Mouse (Mus musculus) heart, embryonic 10.5 days (tissue): ENCODE data around the gene Psg17. TPM values are rescaled to one million over a fixed set of nuclear protein-coding genes. Genes with fewer than 3 reads are reported as not detected.
A peak's percentile ranks its signal among the peaks of the same experiment; 100 is the strongest.
"Not testable (repeated sequence)": the region's sequence is repeated elsewhere in the genome, so short reads cannot be mapped to it uniquely, and the experiment has no call there.

ENCODE experiments used
- DNase-seq: peaks from one replicate; pipeline ENCODE4 v3.0.0-alpha.2; 2017; ENCODE audit warnings: low spot score
- H3K27ac ChIP-seq: fragments of 300-500 bp; sonication (generic); 2 replicates; pipeline ENCODE4 v1.5.1; 2016; ENCODE audit warnings: mild to moderate bottlenecking
- H3K27me3 ChIP-seq: fragments of 300-500 bp; sonication (generic); 2 replicates; pipeline ENCODE4 v1.6.1; 2016; ENCODE audit warnings: mild to moderate bottlenecking; ENCODE audit not compliant: poor library complexity, insufficient read depth, severe bottlenecking
- H3K36me3 ChIP-seq: fragments of 300-500 bp; sonication (generic); 2 replicates; pipeline ENCODE4 v1.6.1; 2016; ENCODE audit warnings: mild to moderate bottlenecking, moderate library complexity
- H3K4me1 ChIP-seq: fragments of 300-500 bp; sonication (generic); 2 replicates; pipeline ENCODE4 v1.6.1; 2016; ENCODE audit warnings: mild to moderate bottlenecking
- H3K4me3 ChIP-seq: fragments of 300-500 bp; sonication (generic); 2 replicates; pipeline ENCODE4 v1.5.1; 2016; ENCODE audit warnings: mild to moderate bottlenecking, moderate library complexity
- H3K9me3 ChIP-seq: fragments of 300-500 bp; sonication (generic); 2 replicates; pipeline ENCODE4 v1.6.1; 2016; ENCODE audit warnings: mild to moderate bottlenecking, moderate library complexity
- WGBS: fragments of 180-500 bp; shearing (Covaris S2); methylation state at CpG from one replicate; pipeline ENCODE4 v1.1.7; 2016; 5-methylcytosine and 5-hydroxymethylcytosine counted together
- polyA plus RNA-seq: library from polyadenylated mRNA; unstranded; fragments of >200 nt; fragmentation: Nextera tagmentation; extraction: Ambion mirVana; gene quantifications from 2 replicates; pipeline ENCODE4 v1.2.1, GENCODE M21; 2016

The Psg17 gene
- not detected in 2 replicates for polyA plus RNA-seq

DNA sequence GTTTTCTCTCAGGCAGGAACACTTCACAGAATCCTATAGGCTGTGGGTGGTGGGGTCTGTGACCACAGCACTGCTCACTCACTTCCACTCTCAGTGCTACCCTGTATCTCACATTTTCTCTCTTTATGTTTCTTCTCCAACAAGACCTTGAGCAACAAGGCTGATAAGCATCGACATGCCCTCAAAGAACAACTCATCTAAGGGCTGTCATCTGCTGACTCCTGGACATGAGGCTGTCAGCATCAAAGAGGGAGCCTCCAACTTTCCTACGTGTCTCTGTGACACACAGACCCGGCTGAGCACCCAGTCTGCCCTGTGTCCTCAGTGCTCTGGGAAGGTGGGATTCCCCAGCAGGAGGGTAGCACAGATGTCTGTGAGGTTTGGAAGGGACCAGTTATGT is at the start of gene Psg17:
Gene Psg17, minus strand, starts transcription at position 101 of the 400 bp plus-strand sequence.
- DNase-seq, result peak; percentile 71
- H3K27ac ChIP-seq, result no peak within 1 kb of the TSS
- H3K9me3 ChIP-seq, result no peaks in the 10 kb centered on the region
- H3K36me3 ChIP-seq, result no peaks in the 10 kb centered on the region
- H3K4me1 ChIP-seq, result no peaks in the 10 kb centered on the region
- no peak within 1 kb of the TSS for H3K4me3 ChIP-seq
- 69% methylated on average over 3 of the region's 3 CpGs for WGBS
- H3K27me3 ChIP-seq, result no peaks in the 10 kb centered on the region

DNA sequence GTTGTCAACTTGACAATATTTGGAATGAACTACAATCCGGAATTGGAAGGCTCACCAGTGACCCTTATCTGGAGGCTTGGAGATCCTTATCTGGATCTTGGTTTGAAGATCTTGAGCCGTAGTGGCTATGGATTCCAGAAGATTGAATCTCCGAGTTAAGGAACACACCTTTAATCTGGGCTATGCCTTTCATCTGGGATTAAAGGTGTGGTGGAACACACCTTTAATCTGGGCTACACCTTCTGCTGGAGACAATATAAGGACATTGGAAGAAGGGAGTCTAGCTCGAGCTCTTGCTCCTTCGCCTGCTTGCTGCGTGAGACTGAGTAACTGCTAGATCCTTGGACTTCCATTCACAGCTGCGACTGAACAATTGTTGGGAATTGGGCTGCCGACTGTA is 49.6 kb upstream of the Psg17 start, which contains the start of gene Pglyrp1:
Gene Pglyrp1, plus strand, starts transcription at position 301 of the 400 bp plus-strand sequence.
- not testable (repeated sequence) for H3K27ac ChIP-seq, H3K9me3 ChIP-seq, H3K4me1 ChIP-seq, DNase-seq, H3K36me3 ChIP-seq, H3K27me3 ChIP-seq, H3K4me3 ChIP-seq
- WGBS, result 100% methylated on average over 1 of the region's 8 CpGs

DNA sequence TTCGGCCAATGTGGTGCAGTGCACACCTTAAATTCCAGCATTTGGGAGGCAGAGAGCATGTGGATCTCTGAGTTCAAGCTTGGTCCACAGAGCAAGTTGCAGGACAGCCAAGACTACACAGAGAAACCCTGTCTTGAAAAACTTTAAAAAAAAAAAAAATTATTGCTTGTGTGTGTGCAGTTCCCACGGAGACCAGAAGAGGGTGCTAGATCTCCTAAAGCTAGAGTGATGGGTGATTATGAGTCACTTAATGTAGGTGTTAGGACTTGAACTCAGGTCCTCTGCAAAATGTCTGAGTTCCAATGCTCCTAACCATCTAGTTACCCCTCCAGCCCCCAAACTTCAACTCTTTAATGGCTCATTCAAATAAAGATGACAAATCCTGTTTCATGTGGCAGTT is 47.1 kb upstream of the Psg17 start:
- 77% methylated on average over 2 of the region's 2 CpGs for WGBS
- peaks cover 10% of the 10 kb centered on the region; the same call in 1 of the 2 replicates for H3K4me1 ChIP-seq
- DNase-seq, result no peak
- H3K36me3 ChIP-seq, result no peaks in the 10 kb centered on the region
- H3K4me3 ChIP-seq, result no peak overlapping the region
- H3K27me3 ChIP-seq, result no peaks in the 10 kb centered on the region
- peaks cover 11% of the 10 kb centered on the region; the same call in 1 of the 2 replicates for H3K9me3 ChIP-seq
- H3K27ac ChIP-seq, result no peak overlapping the region

DNA sequence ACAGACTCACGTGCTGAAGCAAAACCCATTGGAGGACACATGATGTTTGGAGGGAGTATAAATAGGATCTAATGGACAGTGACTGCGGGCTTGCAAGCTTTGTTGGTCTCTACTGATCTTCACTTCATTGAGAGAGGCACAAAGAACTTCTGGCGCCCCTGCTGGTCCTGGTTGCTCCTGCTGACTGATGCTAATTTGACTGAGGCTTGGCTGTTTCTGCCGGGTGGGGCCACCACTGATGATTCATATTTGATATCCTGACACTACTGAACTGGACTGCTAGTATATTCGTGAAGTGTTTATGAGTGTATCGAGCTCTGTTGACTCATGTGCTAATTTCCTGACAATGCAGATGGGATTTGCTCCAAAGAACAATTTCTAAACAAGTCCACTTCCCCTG is 41.4 kb upstream of the Psg17 start:
- peaks cover 5% of the 10 kb centered on the region; the same call in 1 of the 2 replicates for H3K9me3 ChIP-seq

DNA sequence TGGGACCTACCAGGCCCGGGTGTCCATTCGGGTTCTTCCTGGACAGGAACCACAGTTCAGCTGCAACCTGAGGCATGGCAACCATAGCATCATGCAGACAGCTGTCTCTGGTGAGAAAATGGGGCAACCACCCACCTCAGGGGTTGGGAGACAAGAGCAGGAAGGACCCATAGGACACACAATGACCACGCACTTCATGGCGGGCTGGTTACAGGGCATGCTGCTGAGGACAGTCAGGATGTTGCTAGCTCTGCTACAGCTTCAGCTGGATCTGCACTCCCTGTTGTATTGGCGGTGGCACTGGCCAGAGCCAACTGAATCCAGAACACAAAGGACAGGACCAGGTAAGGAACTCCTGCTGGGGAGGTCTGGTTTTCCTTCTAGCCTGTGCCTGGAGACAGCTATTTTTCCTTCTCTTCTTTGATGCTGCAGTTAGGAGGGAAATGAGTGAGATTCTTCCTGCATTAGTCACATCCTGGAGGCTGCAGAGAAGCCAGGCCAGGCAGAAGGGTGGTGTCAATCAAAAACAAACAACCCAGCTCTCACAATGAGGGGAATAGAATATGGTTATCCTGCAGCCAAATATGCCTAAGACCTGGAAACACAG is 37.0 kb upstream of the Psg17 start:
- H3K27ac ChIP-seq, result peak overlapping the region; percentile 77; the same call in 1 of the 2 replicates
- DNase-seq, result no peak

More for the DNA sequence above, 41.4 kb upstream of the Psg17 start:
- Histone ChIP-seq H3K4me3 (no peak overlapping the region), H3K27me3 (no peaks in the 10 kb centered on the region), H3K4me1 (peaks cover 11% of the 10 kb centered on the region), H3K27ac (no peak overlapping the region), H3K36me3 (no peaks in the 10 kb centered on the region)
- no peak for DNase-seq
- 75% methylated on average over 6 of the region's 6 CpGs for WGBS

DNA sequence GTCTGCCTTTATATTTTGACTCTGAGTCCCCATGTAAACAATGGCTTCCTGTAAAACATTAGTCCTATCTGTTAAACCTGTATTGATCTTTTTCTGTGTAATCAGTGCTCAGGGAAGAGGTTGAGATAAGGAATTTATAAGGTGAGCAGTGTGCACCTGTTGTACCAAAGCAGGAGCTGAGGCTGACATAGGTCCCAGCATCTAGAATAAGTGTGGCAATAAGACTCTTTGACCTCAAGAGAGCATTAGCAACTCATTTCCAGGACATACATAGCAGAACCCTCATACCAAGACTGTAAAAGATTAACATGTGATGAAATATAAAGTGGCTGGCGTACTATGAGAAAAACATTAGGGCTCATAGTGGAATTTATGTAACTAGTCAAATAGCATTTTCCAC is 27.0 kb upstream of the Psg17 start:
- Histone ChIP-seq H3K4me1 (no peaks in the 10 kb centered on the region), H3K36me3 (no peaks in the 10 kb centered on the region), H3K9me3 (no peaks in the 10 kb centered on the region), H3K27me3 (no peaks in the 10 kb centered on the region), H3K4me3 (no peak overlapping the region), H3K27ac (no peak overlapping the region)
- WGBS, result 73% methylated on average over 1 of the region's 1 CpGs
- DNase-seq, result no peak

More for the DNA sequence above, 37.0 kb upstream of the Psg17 start:
- Histone ChIP-seq H3K27me3 (no peaks in the 10 kb centered on the region), H3K4me3 (no peak overlapping the region), H3K9me3 (no peaks in the 10 kb centered on the region; the same call in 1 of the 2 replicates), H3K36me3 (no peaks in the 10 kb centered on the region), H3K4me1 (peaks cover 12% of the 10 kb centered on the region)
- WGBS, result 66% methylated on average over 5 of the region's 5 CpGs

DNA sequence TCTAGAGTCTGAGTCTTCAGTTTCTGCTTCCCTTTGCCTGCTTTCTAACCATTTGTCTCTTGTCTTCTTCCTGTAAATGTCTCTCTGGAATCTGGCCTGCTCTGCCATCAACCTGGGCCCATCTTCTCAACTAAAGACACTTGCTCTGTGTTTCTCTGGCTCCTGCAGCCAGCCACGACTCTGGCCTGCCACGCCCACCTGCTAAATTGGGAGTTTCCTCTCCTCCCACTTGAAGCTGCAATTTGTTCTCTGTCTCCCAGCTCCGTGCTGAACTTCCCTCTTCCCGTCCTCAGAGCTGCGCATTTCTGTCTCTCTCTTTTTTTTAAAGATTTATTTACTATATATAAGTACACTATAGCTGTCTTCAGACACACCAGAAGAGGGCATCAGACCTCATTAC is 23.4 kb upstream of the Psg17 start:
- no peak for DNase-seq
- Histone ChIP-seq H3K9me3 (no peaks in the 10 kb centered on the region), H3K27ac (no peak overlapping the region), H3K27me3 (no peaks in the 10 kb centered on the region), H3K4me3 (no peak overlapping the region), H3K4me1 (peaks cover 3% of the 10 kb centered on the region; the same call in 1 of the 2 replicates), H3K36me3 (no peaks in the 10 kb centered on the region)
- 32% methylated on average over 5 of the region's 5 CpGs for WGBS

DNA sequence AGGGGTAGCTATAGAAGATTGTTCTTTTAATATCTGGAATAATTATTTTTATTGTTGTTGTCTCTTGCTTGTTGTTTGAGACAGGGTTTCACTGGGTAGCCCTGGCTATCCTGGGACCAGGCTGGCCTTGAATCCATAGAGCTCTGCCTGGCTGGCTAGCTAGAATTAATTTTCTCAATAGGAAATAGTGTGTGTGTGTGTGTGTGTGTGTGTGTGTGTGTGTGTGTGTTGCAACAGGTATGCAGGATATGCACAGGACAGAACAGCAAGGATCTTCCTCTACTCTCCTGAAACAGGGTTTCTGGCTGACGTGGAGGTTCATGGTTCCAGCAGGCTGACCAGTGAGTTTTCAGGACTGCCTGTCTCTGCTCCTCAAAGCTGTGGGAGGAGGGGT is 19.8 kb upstream of the Psg17 start:
- peaks cover 3% of the 10 kb centered on the region; the same call in 1 of the 2 replicates for H3K4me1 ChIP-seq
- 94% methylated on average over 1 of the region's 1 CpGs for WGBS
- DNase-seq, result no peak
- H3K9me3 ChIP-seq, result no peaks in the 10 kb centered on the region
- H3K27ac ChIP-seq, result no peak overlapping the region
- peak overlapping the region; percentile 60; the same call in 1 of the 2 replicates for H3K4me3 ChIP-seq
- no peaks in the 10 kb centered on the region for H3K27me3 ChIP-seq
- H3K36me3 ChIP-seq, result no peaks in the 10 kb centered on the region

DNA sequence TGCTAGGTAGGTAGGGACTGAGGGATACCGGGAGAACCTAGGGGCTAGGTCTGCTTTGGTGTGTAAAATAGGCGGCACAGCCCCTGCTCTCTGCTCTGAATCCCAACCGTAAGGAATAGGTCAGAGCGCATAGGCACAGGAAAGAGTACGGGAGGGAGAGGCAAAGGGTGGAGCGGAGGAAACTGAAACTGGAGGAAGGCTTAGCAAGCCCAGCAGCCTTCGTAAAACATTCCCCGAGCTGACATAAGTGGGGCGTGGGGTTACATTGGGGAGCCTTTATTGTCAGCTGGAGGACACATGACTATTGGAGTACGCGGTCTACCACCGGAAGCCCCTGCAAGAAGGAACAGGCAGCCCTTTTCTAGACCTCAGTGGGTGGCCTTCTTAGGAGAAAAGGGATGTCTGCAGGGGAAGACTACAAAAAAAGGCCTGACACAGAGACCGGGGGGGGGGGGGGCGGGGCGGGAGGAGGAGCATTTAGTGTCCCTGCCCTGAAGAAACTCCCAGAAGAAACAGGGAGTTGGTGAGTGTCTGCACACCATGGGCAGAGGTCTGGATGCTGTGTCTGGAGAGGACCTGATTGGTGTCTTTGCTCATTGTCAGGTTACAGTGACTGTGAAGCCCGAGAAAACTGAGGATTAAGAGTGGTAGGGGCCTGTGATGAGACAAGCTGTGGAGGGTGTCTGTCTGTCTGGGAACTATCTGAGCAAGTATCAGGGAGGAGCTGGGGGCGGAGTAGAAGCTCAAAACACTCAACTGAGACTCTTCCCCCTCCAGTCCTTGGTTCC is 19.2 kb upstream of the Psg17 start:
- peak overlapping the region; percentile 60 for H3K4me3 ChIP-seq

DNA sequence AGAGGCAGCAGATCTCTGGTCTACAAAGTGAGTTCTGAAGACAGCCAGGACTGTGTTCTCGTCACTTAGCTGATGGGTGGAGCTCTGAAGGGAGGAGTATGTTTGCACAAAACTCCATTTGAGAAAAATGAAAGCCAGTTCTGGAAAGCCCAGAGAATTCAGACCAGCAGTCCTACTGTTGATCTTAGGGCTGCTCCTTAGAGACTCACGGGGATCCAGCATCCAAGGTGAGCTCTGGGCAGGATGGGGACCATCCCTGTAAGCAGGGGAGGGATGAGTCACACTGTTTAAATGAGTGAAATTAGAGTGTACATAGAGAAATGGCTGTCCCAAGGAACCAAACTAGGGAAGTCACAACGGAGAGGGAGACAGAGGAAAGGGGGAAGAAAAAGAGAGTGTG is 18.5 kb upstream of the Psg17 start, which contains the start of gene Mill2:
Gene Mill2, plus strand, starts transcription at position 102 of the 400 bp plus-strand sequence.
- Histone ChIP-seq H3K27me3 (no peaks in the 10 kb centered on the region), H3K36me3 (no peaks in the 10 kb centered on the region), H3K4me3 (peak within 1 kb of the TSS; percentile 60), H3K9me3 (no peaks in the 10 kb centered on the region), H3K4me1 (peaks cover 3% of the 10 kb centered on the region; the same call in 1 of the 2 replicates), H3K27ac (peak within 1 kb of the TSS; percentile 60)
- 27% methylated on average over 3 of the region's 3 CpGs for WGBS
- DNase-seq, result no peak

More for the DNA sequence above, 19.2 kb upstream of the Psg17 start:
- Histone ChIP-seq H3K27ac (peak overlapping the region; percentile 60), H3K27me3 (no peaks in the 10 kb centered on the region), H3K36me3 (no peaks in the 10 kb centered on the region), H3K9me3 (no peaks in the 10 kb centered on the region), H3K4me1 (peaks cover 3% of the 10 kb centered on the region; the same call in 1 of the 2 replicates)
- 4% methylated on average over 14 of the region's 17 CpGs for WGBS
- no peak for DNase-seq

DNA sequence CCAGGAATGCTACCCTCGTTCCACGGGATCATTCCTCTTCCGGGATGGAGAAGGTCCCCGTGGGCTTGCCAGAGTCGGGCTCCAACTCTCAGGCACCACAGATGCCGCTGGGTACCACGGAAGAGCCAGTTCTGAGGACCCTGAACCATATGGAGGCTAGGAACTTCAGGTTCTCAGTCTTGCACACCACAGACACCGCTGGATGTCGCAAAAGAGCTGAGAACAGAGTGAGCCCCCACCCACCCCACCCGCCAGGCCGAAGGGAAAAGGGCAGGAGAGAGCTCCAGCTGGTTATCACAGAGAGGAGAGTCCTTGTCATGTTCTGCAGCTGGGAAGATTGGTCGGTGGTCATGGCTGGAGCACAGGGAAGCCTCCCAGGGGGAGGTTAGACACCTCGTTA is 10.9 kb upstream of the Psg17 start:
- WGBS, result 28% methylated on average over 13 of the region's 13 CpGs
- no peak for DNase-seq

DNA sequence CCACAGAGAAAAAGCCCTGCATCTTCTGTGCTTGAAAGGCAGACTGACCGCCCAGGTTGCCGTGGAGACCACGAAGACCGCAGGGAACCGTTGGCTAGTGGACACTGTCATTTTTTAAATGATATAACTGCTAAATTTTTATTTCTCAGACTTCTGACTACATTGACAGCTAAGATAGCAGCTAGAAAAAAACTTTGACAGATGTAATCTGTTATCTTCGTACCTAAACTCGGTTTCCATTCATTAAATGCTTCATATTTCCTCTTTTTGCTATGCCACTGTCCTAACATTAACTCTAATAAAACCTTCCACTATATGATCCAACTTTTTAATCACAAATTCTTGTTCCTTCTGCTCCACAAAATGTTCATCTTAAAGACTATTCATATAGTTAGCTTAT is 8.1 kb upstream of the Psg17 start:
- no peaks in the 10 kb centered on the region for H3K36me3 ChIP-seq
- no peak overlapping the region for H3K4me3 ChIP-seq
- no peaks in the 10 kb centered on the region for H3K4me1 ChIP-seq
- DNase-seq, result no peak
- H3K27ac ChIP-seq, result no peak overlapping the region
- peaks cover 7% of the 10 kb centered on the region; the same call in 1 of the 2 replicates for H3K9me3 ChIP-seq
- H3K27me3 ChIP-seq, result no peaks in the 10 kb centered on the region
- 89% methylated on average over 7 of the region's 7 CpGs for WGBS

More for the DNA sequence above, 10.9 kb upstream of the Psg17 start:
- Histone ChIP-seq H3K9me3 (peaks cover 7% of the 10 kb centered on the region; the same call in 1 of the 2 replicates), H3K4me1 (no peaks in the 10 kb centered on the region), H3K36me3 (no peaks in the 10 kb centered on the region), H3K27me3 (no peaks in the 10 kb centered on the region), H3K4me3 (no peak overlapping the region), H3K27ac (no peak overlapping the region)

DNA sequence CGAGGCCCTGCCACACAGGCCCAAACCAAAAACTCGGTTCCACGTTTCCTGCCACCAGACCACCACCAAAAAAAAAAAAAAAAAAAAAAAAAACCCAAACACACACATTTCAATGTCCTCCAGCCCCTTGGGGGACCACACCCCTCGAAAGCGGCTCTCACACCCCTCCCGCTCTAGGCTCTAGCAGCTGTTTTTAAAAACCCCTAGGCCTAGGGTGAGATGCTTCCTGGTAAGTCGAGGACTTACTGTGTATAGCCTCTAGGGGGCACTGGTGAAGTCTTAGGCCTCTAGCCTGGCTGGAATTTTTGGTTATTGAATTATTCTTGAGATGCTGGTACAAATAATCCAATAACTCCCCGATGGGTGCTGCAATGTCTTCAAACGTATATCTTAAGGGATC is 7.2 kb upstream of the Psg17 start:
- peaks cover 7% of the 10 kb centered on the region; the same call in 1 of the 2 replicates for H3K9me3 ChIP-seq
- H3K36me3 ChIP-seq, result no peaks in the 10 kb centered on the region
- H3K27ac ChIP-seq, result no peak overlapping the region
- WGBS, result 51% methylated on average over 9 of the region's 9 CpGs
- H3K27me3 ChIP-seq, result no peaks in the 10 kb centered on the region
- no peaks in the 10 kb centered on the region for H3K4me1 ChIP-seq
- no peak for DNase-seq
- H3K4me3 ChIP-seq, result no peak overlapping the region
